Mouse (Mus musculus) CH12.LX (cell line): ENCODE measurements around the gene Slc28a1.

Experiments
- CHD2 ChIP-seq: IDR thresholded peaks from 2 replicates; pipeline ENCODE4 v1.6.1; 2011; ENCODE audit warnings: low read length, improper control_type of control experiment
- CTCF ChIP-seq, 2 experiments: IDR thresholded peaks in 1 of 2; conservative IDR thresholded peaks in 1 of 2; 2 replicates each; pipeline ENCODE4 v1.5.1; 2011 to 2012; ENCODE audit warnings: low read depth in 2 of 2, low read length in 2 of 2, improper control_type of control experiment in 1 of 2, inconsistent platforms in 1 of 2, mild to moderate bottlenecking in 1 of 2, moderate library complexity in 1 of 2
- E2F4 ChIP-seq: IDR thresholded peaks from 2 replicates; pipeline ENCODE4 v1.6.1; 2011; ENCODE audit warnings: low read depth, low read length, improper control_type of control experiment; ENCODE audit not compliant: insufficient replicate concordance
- EP300 ChIP-seq: IDR thresholded peaks from 2 replicates; pipeline ENCODE4 v1.6.1; 2011; ENCODE audit warnings: low read length, improper control_type of control experiment
- HCFC1 ChIP-seq: IDR thresholded peaks from 2 replicates; pipeline ENCODE4 v1.6.1; 2012; ENCODE audit warnings: low read depth, mild to moderate bottlenecking, inconsistent platforms, low read length, improper control_type of control experiment
- KAT2A ChIP-seq: IDR thresholded peaks from 2 replicates; pipeline ENCODE4 v1.6.1; 2012; ENCODE audit warnings: low read length, improper control_type of control experiment, inconsistent platforms; ENCODE audit not compliant: insufficient replicate concordance
- MYC ChIP-seq: IDR thresholded peaks from 2 replicates; pipeline ENCODE4 v1.6.1; 2011; ENCODE audit warnings: low read depth, mild to moderate bottlenecking, improper control_type of control experiment, low read length
- POLR2A ChIP-seq: IDR thresholded peaks from 2 replicates; pipeline ENCODE4 v1.6.1; 2011; ENCODE audit warnings: low read depth, mild to moderate bottlenecking, improper control_type of control experiment, low read length
- TCF12 ChIP-seq: IDR thresholded peaks from 2 replicates; pipeline ENCODE4 v1.6.1; 2014; ENCODE audit warnings: low read depth, mild to moderate bottlenecking, inconsistent platforms, low read length, improper control_type of control experiment
- UBTF ChIP-seq: IDR thresholded peaks from 2 replicates; pipeline ENCODE4 v1.6.1; 2012; ENCODE audit warnings: low read depth, mild to moderate bottlenecking, inconsistent platforms, low read length, improper control_type of control experiment, moderate library complexity
- USF1 ChIP-seq: IDR thresholded peaks from 2 replicates; pipeline ENCODE4 v1.6.1; 2014; ENCODE audit warnings: low read depth, mild to moderate bottlenecking, inconsistent platforms, low read length, improper control_type of control experiment
- USF2 ChIP-seq: conservative IDR thresholded peaks from 2 replicates; pipeline ENCODE4 v1.6.1; 2011; ENCODE audit warnings: low read depth, low read length, improper control_type of control experiment
- ZKSCAN1 ChIP-seq: IDR thresholded peaks from 2 replicates; pipeline ENCODE4 v1.6.1; 2012; ENCODE audit warnings: low read depth, inconsistent platforms, low read length, improper control_type of control experiment, borderline replicate concordance

GRCm38 (mm10) chr7:81100341-81100740 is 14.3 kb upstream of the Slc28a1 start:
- TF ChIP-seq CTCF (conservative IDR thresholded peaks at IDR 0.05 in 1 of 2, IDR thresholded peaks at IDR 0.05 in 1 of 2; ENCODE audit: low read depth in 2 of 2, low read length in 2 of 2) (no peak), POLR2A (no peak), USF1 (no peak), EP300 (no peak), MYC (no peak), E2F4 (no peak), UBTF (no peak), USF2 (no peak), CHD2 (no peak), KAT2A (no peak), HCFC1 (no peak), TCF12 (no peak), ZKSCAN1 (no peak)
